Mouse (Mus musculus): ENCODE results near the gene Pank2.
"Not testable (repeated sequence)": the region's sequence is repeated elsewhere in the genome, so short reads cannot be mapped to it uniquely, and the experiment has no call there.

The Pank2 gene

DNA sequence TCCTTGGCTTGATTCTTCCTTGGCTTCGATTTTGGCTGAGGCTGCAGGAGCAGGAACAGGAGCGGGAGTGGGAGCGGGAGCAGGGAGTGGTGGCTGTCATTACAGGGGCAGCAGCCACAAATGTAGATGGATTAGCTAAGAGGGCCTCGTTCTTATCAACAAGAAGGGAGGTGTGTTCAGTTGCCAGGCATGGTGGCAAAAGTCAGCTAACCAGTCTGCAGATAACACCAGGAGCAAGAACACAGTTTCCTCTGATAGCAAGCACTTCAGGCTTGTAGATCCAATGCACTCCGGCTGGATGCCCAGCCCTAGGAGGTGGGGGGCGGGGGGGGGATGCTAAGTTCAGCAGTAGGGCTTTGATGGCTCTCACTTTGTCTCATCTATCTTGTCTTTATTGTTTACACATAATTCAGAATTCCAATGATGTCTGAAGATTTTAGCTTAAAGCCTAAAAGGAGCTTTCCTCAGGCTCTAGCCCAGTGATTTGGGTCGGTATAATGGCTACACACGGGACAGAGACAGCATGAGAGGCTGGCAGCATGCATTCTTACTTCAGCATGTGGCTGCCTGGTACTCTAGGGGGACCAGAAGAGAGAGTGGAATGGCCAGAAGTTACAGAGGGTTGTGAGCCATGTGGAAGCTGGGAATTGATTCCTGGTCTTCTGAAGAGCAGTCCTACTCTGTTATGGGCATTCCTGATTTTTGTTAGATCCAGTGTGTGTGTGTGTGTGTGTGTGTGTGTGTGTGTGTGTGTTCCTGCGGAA lies 1.6 kb upstream of the Pank2 start:
- no peak for ATAC-seq (ENCODE audit: low TSS enrichment)

DNA sequence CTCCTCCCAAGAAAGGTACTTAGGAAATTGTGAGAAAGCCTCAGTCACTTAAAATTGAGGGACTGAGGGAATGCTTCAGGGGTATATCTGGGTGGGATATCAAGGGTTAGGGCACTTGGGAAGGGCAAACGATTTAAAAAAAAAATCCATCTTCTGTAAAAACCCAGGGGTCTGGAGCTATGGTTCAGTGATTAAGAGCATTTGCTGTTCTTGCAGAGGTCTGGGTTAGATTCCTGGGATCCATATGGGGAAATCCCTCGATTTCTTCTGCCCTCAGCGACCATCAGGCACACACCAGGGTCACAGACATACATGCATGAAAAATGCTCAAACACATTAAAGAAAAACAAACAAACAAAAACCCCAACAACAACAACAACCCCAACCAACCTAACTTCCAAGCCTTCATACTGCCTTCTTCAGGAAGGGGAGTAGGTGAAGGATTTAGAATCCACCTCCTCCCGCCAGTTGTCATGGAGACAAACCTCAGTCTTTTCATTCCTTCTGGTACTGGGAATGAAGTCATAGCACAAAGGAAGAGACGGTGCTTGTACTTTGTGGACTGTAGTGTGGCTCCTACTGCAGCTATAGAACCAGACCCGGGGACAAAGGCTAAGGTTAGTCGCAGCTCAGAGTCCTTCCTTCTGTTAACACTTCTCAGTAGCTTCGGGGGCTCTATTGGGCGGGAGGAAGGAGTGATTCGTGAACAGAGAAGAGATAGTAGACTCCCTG lies 648 bp upstream of the Pank2 start:
- peak; percentile 72 for ATAC-seq (ENCODE audit: low TSS enrichment)

- peak; percentile 69 for ATAC-seq (ENCODE audit: low TSS enrichment)
Observed at GRCm38 (mm10) chr2:131262680-131263670, 680 bp downstream of the Pank2 start.

DNA sequence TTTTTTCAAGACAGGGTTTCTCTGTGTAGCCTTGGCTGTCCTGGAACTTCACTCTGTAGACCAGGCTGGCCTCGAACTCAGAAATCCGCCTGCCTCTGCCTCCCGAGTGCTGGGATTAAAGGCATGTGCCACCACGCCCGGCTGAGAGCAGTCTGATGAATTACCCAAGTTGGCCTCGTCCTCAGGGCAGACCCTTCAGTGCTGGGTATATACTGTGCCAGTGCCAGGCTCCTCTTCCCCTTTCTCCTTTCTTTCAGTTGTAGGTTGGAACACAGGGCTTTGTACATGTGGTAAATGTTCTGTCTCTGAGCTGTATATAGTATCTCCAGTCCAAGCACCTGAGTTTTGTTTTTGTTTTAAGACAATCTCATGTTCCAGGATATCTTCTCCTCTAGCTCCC lies 1.7 kb downstream of the Pank2 start:
- ATAC-seq (ENCODE audit: low TSS enrichment) = no peak

- ATAC-seq (ENCODE audit: low TSS enrichment) = no peak
Observed at GRCm38 (mm10) chr2:131265056-131265455, 2.8 kb downstream of the Pank2 start.

DNA sequence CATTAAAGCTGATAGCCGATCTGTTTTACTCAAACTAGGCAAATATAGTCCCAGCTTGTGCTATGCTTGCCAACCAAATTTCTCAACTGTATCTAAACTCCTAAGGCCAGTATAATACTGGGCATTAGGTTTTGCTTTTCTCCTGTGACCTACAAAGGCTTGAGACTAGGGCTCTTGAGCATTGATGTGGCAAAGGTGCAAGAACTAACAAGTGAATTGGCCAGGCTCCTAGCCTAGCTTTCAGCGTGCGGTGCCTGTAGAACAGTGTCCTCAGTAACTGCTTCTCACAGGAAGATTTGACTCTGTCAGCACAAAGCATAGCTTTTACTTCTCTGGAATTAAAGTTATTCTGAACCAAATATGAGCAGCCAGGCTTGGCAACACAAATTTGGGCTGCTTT lies 13.2 kb downstream of the Pank2 start:
- no peak; the same call in 1 of the 2 replicates for ATAC-seq (ENCODE audit: low TSS enrichment)

DNA sequence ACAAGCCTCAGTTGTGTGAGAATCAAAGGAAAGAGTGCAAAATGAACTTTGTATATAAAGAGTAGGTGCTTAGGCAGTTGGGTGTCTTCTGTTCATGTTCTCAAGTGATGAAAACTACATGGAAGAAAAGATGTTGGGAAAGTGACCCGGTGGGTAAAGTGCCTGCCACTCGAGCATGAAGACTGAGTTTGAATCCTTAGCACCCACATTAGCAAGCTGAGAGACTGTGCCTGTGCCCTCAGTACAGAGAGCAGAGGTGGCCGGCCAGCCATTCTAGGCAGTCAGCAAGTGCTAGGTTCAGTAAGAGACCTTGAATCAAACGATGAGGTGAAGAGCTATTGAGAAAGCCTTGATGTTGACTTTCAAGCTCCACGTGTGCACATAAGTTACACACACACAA lies 14.4 kb downstream of the Pank2 start:
- no peak for ATAC-seq (ENCODE audit: low TSS enrichment)

DNA sequence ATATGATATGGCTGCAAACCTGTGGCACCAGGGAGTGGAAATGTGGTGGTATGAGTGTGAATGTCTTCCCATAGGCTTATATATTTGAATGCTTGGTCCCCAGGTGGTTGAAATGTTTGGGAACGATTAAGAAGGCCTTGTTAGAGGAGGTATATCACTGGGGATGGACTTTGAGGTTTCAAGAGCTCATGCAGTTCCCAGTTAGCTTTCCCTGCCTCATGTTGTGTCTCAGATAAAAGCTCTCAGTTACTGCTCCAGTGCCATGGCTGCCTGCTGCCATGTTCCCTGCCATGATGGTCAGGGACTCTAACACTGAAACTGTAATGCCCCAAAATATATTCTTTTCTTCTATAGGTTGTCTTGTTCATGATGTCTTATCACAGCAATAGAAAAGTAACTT lies 19.3 kb downstream of the Pank2 start:
- ATAC-seq (ENCODE audit: low TSS enrichment) = no peak

DNA sequence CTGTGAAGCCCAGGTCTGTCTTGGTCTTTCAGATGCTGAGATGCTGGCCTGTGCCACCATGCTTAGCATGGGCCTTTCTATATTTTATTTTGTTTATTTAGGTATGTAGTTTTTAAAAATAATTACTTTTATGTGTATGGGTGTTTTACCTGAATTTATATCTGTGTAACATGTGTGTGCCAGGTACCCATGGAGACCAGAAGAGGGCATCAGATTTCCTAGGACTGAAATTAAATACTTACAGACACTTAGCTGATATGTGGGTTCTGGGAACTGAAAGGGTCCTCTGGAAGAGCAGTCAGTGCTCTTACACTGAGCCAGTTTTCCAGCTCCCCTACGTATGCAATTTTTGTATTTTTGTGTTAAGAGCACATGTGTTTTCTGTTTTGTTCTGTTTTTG lies 24.0 kb downstream of the Pank2 start:
- ATAC-seq (ENCODE audit: low TSS enrichment) = no peak

GRCm38 (mm10) chr2:131290669-131291068 lies 28.4 kb downstream of the Pank2 start:
- no peak for ATAC-seq (ENCODE audit: low TSS enrichment)

DNA sequence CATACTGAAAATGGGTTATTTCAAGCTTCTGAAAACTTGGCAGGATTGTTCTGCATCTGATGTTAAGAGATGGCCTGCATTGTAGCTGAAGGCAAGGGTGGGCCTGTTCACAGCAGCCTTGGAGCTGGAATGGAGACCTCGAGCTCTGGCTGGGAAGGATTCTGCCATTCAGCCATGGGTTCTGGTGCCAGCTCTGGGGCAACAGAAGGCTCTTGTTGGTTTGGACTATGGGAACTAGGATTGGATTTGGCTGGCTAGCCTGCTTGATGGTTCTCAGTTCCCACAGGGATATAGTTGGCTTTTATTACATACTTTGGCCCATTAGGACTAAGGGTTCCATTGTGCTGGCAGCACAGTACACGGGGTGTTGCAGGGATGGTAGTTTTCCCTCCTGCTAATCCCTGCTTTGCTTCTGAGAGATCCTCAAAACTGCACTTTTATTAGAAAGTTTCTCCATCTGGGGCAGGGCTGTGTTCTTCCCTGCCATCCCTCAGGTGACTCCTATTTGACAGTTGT lies 34.5 kb downstream of the Pank2 start:
- ATAC-seq (ENCODE audit: low TSS enrichment) = no peak

DNA sequence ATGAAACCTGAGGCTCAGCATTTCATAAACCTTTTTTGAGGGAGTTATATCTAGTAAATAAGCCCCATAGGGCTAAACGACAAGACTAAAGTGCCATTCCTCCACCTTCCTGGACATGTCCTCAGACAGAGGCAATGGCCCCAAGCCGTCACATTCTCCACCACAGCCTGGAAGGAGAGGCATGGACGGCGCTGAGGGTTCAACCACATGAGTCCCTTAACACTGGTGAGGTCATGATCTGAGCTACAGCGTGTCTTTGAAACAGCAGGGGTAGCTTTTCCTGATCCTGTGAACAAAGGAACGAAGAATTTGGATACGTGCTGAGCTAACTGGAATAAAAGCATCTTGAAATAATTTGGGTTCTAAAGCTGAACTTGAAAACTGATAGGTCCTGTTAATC lies 36.4 kb downstream of the Pank2 start:
- not testable (repeated sequence) for ATAC-seq (ENCODE audit: low TSS enrichment)

DNA sequence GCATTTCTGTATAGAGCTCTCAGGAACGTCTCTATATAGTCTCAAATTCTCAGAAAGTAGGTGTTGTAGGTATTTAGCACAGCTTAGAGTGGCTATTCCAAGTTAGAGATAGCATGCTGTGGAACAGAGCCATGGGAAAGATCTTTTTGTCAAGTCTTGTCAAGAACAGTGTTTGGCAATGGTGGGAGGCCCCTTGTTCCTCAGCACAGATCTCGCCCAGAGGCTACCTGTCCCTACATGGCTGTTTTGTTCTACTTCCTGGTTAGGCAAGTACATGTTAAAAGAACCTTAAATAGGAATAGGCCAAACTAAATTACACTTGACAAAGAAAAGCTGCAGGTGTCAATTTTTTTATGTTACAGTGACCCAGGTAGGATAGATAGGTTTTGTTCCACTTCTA lies 38.2 kb downstream of the Pank2 start:
- no peak for ATAC-seq (ENCODE audit: low TSS enrichment)

DNA sequence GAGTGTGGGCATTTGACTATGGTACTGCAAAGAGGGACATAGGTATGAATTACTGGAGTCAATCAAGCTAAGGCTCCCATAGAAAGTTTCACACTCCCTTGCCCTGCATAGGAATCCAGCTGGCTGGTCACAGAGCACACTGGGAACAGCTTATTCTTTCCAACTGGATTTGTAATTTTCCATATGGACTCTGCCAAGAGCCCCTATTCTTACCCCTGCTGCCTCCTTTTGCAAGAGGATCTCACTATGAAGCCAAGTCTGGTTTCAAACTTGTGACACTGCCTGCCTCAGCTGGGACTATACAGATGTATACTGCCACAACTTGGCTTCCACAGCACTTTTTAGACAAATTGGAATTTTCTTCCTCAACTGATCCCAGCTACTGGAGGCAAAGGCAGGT lies 39.3 kb downstream of the Pank2 start:
- ATAC-seq (ENCODE audit: low TSS enrichment) = peak; percentile 10; the same call in 1 of the 2 replicates

DNA sequence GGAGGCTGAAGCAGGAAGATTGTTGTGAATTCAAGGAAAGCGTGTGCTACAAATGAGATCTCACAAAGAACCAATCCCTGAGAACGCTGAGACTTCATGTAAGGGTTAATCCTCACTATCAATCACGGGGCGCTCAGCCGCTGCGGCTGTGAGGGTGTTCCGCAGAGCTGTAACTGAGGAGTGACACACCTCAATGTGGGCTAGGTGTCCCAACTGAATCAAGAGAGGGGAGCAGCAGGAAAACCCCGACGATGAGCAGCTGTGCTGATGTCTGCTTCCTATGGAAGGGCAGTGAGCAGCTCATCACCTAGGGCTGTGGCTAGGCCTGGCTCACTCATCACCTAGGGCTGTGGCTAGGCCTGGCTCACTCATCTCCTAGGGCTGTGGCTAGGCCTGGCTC lies 42.2 kb downstream of the Pank2 start:
- ATAC-seq (ENCODE audit: low TSS enrichment) = no peak

DNA sequence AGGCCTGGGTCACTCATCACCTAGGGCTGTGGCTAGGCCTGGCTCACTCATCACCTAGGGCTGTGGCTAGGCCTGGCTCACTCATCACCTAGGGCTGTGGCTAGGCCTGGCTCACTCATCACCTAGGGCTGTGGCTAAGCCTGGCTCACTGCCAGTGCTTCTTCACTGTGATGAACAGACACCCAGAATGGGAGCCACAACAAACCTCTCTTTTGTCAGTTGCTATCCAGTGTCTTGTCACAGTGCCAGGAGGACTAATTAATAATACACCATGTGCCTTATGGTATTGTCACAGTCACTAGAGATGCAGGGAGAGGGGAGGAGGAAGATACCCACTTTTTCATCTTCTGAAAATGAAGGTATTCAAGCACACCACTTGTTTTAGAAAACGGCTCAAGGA lies 42.9 kb downstream of the Pank2 start:
- ATAC-seq (ENCODE audit: low TSS enrichment) = not testable (repeated sequence)

- ATAC-seq (ENCODE audit: low TSS enrichment) = no peak
Observed at GRCm38 (mm10) chr2:131307391-131307790, 45.1 kb downstream of the Pank2 start.

DNA sequence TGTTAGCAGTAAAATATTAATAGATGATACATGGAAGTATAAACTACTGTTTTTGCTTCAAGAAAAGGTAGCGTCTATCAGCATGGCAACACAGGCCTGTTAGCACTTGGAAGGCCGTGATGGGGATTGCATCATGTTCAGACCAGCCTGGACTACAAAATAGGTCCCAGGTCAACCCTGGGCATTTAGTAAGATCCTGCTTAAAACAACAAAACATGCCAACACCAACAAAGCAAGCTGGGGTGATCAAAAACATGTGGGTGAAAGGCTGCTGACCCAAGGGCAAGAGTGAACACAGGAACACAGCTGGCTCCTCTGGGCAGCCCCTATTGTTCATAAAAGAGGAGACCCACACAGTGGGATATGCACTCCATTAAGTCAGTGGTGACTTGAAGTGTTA lies 45.5 kb downstream of the Pank2 start:
- no peak for ATAC-seq (ENCODE audit: low TSS enrichment)

- ATAC-seq (ENCODE audit: low TSS enrichment) = no peak
Observed at GRCm38 (mm10) chr2:131309296-131309695, 47.0 kb downstream of the Pank2 start.

DNA sequence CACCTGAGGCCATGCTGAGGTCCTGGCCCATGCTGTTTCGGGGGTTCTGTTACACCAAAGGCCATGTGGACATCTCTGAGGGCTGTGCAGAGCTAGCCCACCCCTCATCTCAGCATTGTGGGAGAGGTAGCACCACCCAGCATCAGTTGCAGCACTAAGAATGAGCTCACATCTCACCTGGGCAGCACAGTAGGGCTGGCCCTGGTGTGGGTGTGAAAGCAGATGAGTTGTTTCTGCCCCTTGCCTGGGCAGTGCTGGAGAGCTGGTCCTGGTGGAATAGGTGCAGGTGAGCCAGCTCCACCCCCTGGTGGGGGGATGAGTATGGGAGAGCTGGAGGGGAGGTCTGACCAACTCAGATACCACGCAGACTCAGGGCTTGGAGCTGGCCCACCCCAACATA lies 53.9 kb downstream of the Pank2 start:
- ATAC-seq (ENCODE audit: low TSS enrichment) = no peak

DNA sequence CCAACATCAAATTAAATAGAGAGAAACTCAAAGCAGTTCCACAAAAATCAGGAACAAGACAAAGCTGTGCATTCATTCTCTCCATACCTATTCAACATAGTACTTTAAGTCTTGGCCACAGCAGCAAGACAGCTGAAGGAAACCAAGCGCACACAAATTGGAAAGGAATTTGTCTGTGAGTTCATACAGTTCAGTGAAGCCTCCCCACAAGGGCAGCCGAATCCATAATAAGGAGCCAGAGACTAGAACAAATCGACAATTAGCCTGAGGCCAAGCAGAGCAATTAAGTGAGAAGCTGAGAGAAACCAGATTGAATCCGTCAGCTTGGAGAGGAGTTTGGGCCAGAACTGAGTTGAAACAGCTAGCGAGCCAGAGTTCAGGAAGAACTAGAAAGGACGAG lies 57.1 kb downstream of the Pank2 start:
- no peak for ATAC-seq (ENCODE audit: low TSS enrichment)

- ATAC-seq (ENCODE audit: low TSS enrichment) = peak; percentile 92
Observed at GRCm38 (mm10) chr2:131321192-131321591, 58.9 kb downstream of the Pank2 start.
